Mouse (Mus musculus) right cerebral cortex, postnatal 14 days (tissue): ENCODE data around the gene Cep112.

Experiments used
- DNase-seq: peaks from one replicate; pipeline ENCODE4 v3.0.0; 2022

The Cep112 gene

GRCm38 (mm10) chr11:108449811-108450210, 24.8 kb downstream of the Cep112 start:
- DNase-seq: peak; percentile 74

- DNase-seq: no peak
Observed at GRCm38 (mm10) chr11:108459599-108459998, 34.6 kb downstream of the Cep112 start.

GRCm38 (mm10) chr11:108464138-108464537, 39.1 kb downstream of the Cep112 start:
- no peak for DNase-seq

GRCm38 (mm10) chr11:108464715-108465301, 39.8 kb downstream of the Cep112 start:
- no peak for DNase-seq

GRCm38 (mm10) chr11:108475738-108476137, 50.7 kb downstream of the Cep112 start:
- DNase-seq: no peak

- no peak for DNase-seq
Observed at GRCm38 (mm10) chr11:108476226-108476625, 51.2 kb downstream of the Cep112 start.

- no peak for DNase-seq
Observed at GRCm38 (mm10) chr11:108483976-108484375, 59.0 kb downstream of the Cep112 start.

- DNase-seq: no peak
Observed at GRCm38 (mm10) chr11:108488256-108488655, 63.3 kb downstream of the Cep112 start.

GRCm38 (mm10) chr11:108489863-108490262, 64.9 kb downstream of the Cep112 start:
- DNase-seq: no peak

- no peak for DNase-seq
Observed at GRCm38 (mm10) chr11:108508190-108508589, 83.2 kb downstream of the Cep112 start.

GRCm38 (mm10) chr11:108527725-108528363, 102.9 kb downstream of the Cep112 start:
- DNase-seq: no peak

GRCm38 (mm10) chr11:108532901-108533300, 107.9 kb downstream of the Cep112 start:
- no peak for DNase-seq

- DNase-seq: no peak
Observed at GRCm38 (mm10) chr11:108534014-108534413, 109.0 kb downstream of the Cep112 start.

GRCm38 (mm10) chr11:108552997-108553622, 128.1 kb downstream of the Cep112 start:
- DNase-seq: no peak

- no peak for DNase-seq
Observed at GRCm38 (mm10) chr11:108553881-108554280, 128.9 kb downstream of the Cep112 start.

GRCm38 (mm10) chr11:108558544-108558943, 133.6 kb downstream of the Cep112 start:
- no peak for DNase-seq

GRCm38 (mm10) chr11:108559506-108559905, 134.5 kb downstream of the Cep112 start:
- DNase-seq: no peak

GRCm38 (mm10) chr11:108562076-108562475, 137.1 kb downstream of the Cep112 start:
- no peak for DNase-seq

GRCm38 (mm10) chr11:108586551-108587184, 161.7 kb downstream of the Cep112 start:
- peak; percentile 13 for DNase-seq

- DNase-seq: no peak
Observed at GRCm38 (mm10) chr11:108593207-108593958, 168.4 kb downstream of the Cep112 start.

GRCm38 (mm10) chr11:108593959-108594579, 169.1 kb downstream of the Cep112 start:
- DNase-seq: no peak

- no peak for DNase-seq
Observed at GRCm38 (mm10) chr11:108605301-108605700, 180.3 kb downstream of the Cep112 start.

GRCm38 (mm10) chr11:108606036-108606435, 181.0 kb downstream of the Cep112 start:
- no peak for DNase-seq
